Mouse (Mus musculus) megakaryocyte, adult 5-6 weeks (primary cell): Measurements from ENCODE around the gene Btbd35f27. TPM values are rescaled to one million over a fixed set of nuclear protein-coding genes. Genes with fewer than 3 reads are reported as not detected.
"Not testable (repeated sequence)": the region's sequence is repeated elsewhere in the genome, so short reads cannot be mapped to it uniquely, and the experiment has no call there.

Experiments used
- ATAC-seq: 2 replicates; pipeline ENCODE4 v1.8.0; 2016; ENCODE audit warnings: mild to moderate bottlenecking, inconsistent platforms; ENCODE audit not compliant: poor library complexity, severe bottlenecking
- total RNA-seq, 2 experiments: library from RNA; stranded (forward) in 1 of 2; stranded (reverse) in 1 of 2; fragments of 153-499, 151-499 nt in 1 of 2; fragments of 221-1000, 200-1000 nt in 1 of 2; gene quantifications; 2 replicates each; pipeline versions ENCODE4 v1.2.3 to v1.2.4; 2015 to 2017

Gene Btbd35f27
- total RNA-seq (2015) = not detected in 2 replicates
- not detected in 2 replicates for total RNA-seq (2017)

DNA sequence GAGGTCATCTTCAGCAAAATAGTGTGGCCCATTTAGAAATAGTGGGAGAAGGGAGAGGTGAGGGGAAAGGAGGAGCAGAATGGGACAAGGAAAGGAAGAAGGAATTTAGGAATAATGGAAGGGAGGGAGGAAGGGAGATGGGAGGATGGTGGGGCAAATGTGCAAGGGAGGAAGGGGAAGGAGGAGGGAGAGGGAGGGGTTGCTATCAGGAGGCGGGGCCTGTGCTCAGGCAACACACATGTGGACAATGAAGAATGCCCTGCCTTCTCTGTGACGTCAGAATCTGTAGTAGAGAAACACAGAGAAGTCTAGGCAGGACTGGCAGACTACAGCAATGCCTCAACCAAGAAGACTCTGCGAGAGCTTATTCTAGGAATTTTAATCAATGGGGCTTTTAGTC, at the start of gene Btbd35f27:
Btbd35f27 (plus strand) TSS at position 301 of the 400 bp plus-strand sequence.
- ATAC-seq = not testable (repeated sequence)

Other genes with a start within 250 kb of the Btbd35f27 start
- gene Btbd35f4, start 151.6 kb upstream of the Btbd35f27 start, total RNA-seq (2015) = not detected in 2 replicates
- gene Btbd35f4, start 151.6 kb upstream of the Btbd35f27 start, total RNA-seq (2017) = not detected in 2 replicates